Mouse (Mus musculus) brain, adult 2 months (tissue): ENCODE measurements around the gene Cers1.
A peak's percentile ranks its signal among the peaks of the same experiment; 100 is the strongest.

ENCODE experiments used
- DNase-seq: peaks from one replicate; pipeline ENCODE4 v3.0.0; 2011; ENCODE audit warnings: low read depth, low spot score

The Cers1 gene

GRCm38 (mm10) chr8:70315624-70316510, at the start of gene Cers1:
TSS of gene Cers1 (plus strand) at chr8:70315775.
- DNase-seq, result peak; percentile 88

GRCm38 (mm10) chr8:70267674-70268073, 47.9 kb upstream of the Cers1 start:
- no peak for DNase-seq

GRCm38 (mm10) chr8:70268311-70268710, 47.3 kb upstream of the Cers1 start:
- peak; percentile 66 for DNase-seq

GRCm38 (mm10) chr8:70268799-70269565, 46.6 kb upstream of the Cers1 start:
- peak; percentile 63 for DNase-seq

- no peak for DNase-seq
These were observed 42.6 kb upstream of the Cers1 start for GRCm38 (mm10) chr8:70272949-70273348.

- no peak for DNase-seq
These were observed 41.2 kb upstream of the Cers1 start for GRCm38 (mm10) chr8:70274350-70274749.

- no peak for DNase-seq
These were observed 39.1 kb upstream of the Cers1 start for GRCm38 (mm10) chr8:70276476-70276875.

GRCm38 (mm10) chr8:70278175-70278574, 37.4 kb upstream of the Cers1 start:
- peak; percentile 63 for DNase-seq

GRCm38 (mm10) chr8:70279266-70279665, 36.3 kb upstream of the Cers1 start:
- peak; percentile 44 for DNase-seq

- no peak for DNase-seq
These were observed 34.6 kb upstream of the Cers1 start for GRCm38 (mm10) chr8:70281001-70281400.

- DNase-seq, result peak; percentile 89
These were observed 32.9 kb upstream of the Cers1 start, which contains the start of gene Homer3 for GRCm38 (mm10) chr8:70282603-70283135. TSS of gene Homer3 (plus strand) at chr8:70282827.

GRCm38 (mm10) chr8:70283136-70284077, 32.2 kb upstream of the Cers1 start:
- no peak for DNase-seq

GRCm38 (mm10) chr8:70284421-70284820, 31.2 kb upstream of the Cers1 start:
- no peak for DNase-seq

- DNase-seq, result no peak
These were observed 30.3 kb upstream of the Cers1 start for GRCm38 (mm10) chr8:70285304-70285703.

GRCm38 (mm10) chr8:70286737-70287136, 28.8 kb upstream of the Cers1 start:
- no peak for DNase-seq

- peak; percentile 41 for DNase-seq
These were observed 21.6 kb upstream of the Cers1 start for GRCm38 (mm10) chr8:70293988-70294405.

- DNase-seq, result no peak
These were observed 14.7 kb upstream of the Cers1 start for GRCm38 (mm10) chr8:70300881-70301280.

GRCm38 (mm10) chr8:70302358-70302890, 13.2 kb upstream of the Cers1 start, which contains the start of the genes Ddx49 and Cope:
TSS of gene Ddx49 (minus strand) at chr8:70302489.
TSS of gene Cope (plus strand) at chr8:70302518.
- DNase-seq, result peak; percentile 98

- no peak for DNase-seq
These were observed 12.7 kb upstream of the Cers1 start for GRCm38 (mm10) chr8:70302901-70303300.

- DNase-seq, result peak; percentile 36
These were observed 6.3 kb upstream of the Cers1 start for GRCm38 (mm10) chr8:70309311-70309710.

GRCm38 (mm10) chr8:70313399-70313798, 2.2 kb upstream of the Cers1 start:
- DNase-seq, result no peak
